Mouse (Mus musculus): ENCODE data around the gene Sypl2. TPM values are rescaled to one million over a fixed set of nuclear protein-coding genes. Genes with fewer than 3 reads are reported as not detected.
"Not testable (repeated sequence)": the region's sequence is repeated elsewhere in the genome, so short reads cannot be mapped to it uniquely, and the experiment has no call there.

The Sypl2 gene
- polyA plus RNA-seq (2014; fragmentation: Nextera tagmentation; extraction: Ambion mirVana) = 0.24 and 0.30 TPM in 2 replicates

GRCm38 (mm10) chr3:108226558-108227350 is at the start of gene Sypl2:
TSS of gene Sypl2 (minus strand) at chr3:108226648.
- WGBS = 5% methylated on average over 44 of the region's 44 CpGs
- Histone ChIP-seq H3K9me3 (ENCODE audit: control insufficient read depth, low read depth, low read length) (no peaks in the 10 kb centered on the region), H3K27me3 (ENCODE audit: control insufficient read depth, insufficient read depth, low read length) (peaks cover 10% of the 10 kb centered on the region), H3K9ac (replicated peaks; ENCODE audit: low read depth, low read length) (peak within 1 kb of the TSS; percentile 11; the same call in 1 of the 2 replicates), H3K4me2 (replicated peaks; ENCODE audit: low read depth, low read length) (peak within 1 kb of the TSS; percentile 60), H3K4me1 (ENCODE audit: control insufficient read depth, insufficient read depth, low read length) (peaks cover 7% of the 10 kb centered on the region; the same call in 1 of the 2 replicates), H3K36me3 (ENCODE audit: control insufficient read depth, insufficient read depth, low read length) (no peaks in the 10 kb centered on the region), H3K27ac (ENCODE audit: low read length) (no peak within 1 kb of the TSS), H3K4me3 (ENCODE audit: low read depth, low read length) (peak within 1 kb of the TSS; percentile 42)
- no peak for ATAC-seq (ENCODE audit: insufficient number of reproducible peaks, insufficient read depth, low FRiP score, low read depth)

- no peaks in the 10 kb centered on the region for H3K27me3 ChIP-seq (ENCODE audit: control insufficient read depth, insufficient read depth, low read length)
- peaks cover 12% of the 10 kb centered on the region for H3K36me3 ChIP-seq (ENCODE audit: control insufficient read depth, insufficient read depth, low read length)
- H3K4me1 ChIP-seq (ENCODE audit: control insufficient read depth, insufficient read depth, low read length) = peaks cover 13% of the 10 kb centered on the region
- H3K4me3 ChIP-seq (ENCODE audit: low read depth, low read length) = no peak overlapping the region
- H3K27ac ChIP-seq (ENCODE audit: low read length) = no peak overlapping the region
- 70% methylated on average over 3 of the region's 3 CpGs for WGBS
- H3K9ac ChIP-seq (replicated peaks; ENCODE audit: low read depth, low read length) = no peak overlapping the region
- no peak overlapping the region for H3K4me2 ChIP-seq (replicated peaks; ENCODE audit: low read depth, low read length)
- no peak for ATAC-seq (ENCODE audit: insufficient number of reproducible peaks, insufficient read depth, low FRiP score, low read depth)
- no peaks in the 10 kb centered on the region for H3K9me3 ChIP-seq (ENCODE audit: control insufficient read depth, low read depth, low read length)
Observed at GRCm38 (mm10) chr3:108259319-108259718, 32.9 kb upstream of the Sypl2 start.

GRCm38 (mm10) chr3:108257831-108258500 is 31.5 kb upstream of the Sypl2 start:
- 66% methylated on average over 3 of the region's 3 CpGs for WGBS
- H3K36me3 ChIP-seq (ENCODE audit: control insufficient read depth, insufficient read depth, low read length) = peaks cover 9% of the 10 kb centered on the region
- no peaks in the 10 kb centered on the region for H3K27me3 ChIP-seq (ENCODE audit: control insufficient read depth, insufficient read depth, low read length)
- H3K4me2 ChIP-seq (replicated peaks; ENCODE audit: low read depth, low read length) = peak overlapping the region; percentile 89
- peak overlapping the region; percentile 92 for H3K9ac ChIP-seq (replicated peaks; ENCODE audit: low read depth, low read length)
- H3K4me1 ChIP-seq (ENCODE audit: control insufficient read depth, insufficient read depth, low read length) = peaks cover 13% of the 10 kb centered on the region
- H3K27ac ChIP-seq (ENCODE audit: low read length) = no peak overlapping the region
- H3K4me3 ChIP-seq (ENCODE audit: low read depth, low read length) = peak overlapping the region; percentile 95
- no peaks in the 10 kb centered on the region for H3K9me3 ChIP-seq (ENCODE audit: control insufficient read depth, low read depth, low read length)
- ATAC-seq (ENCODE audit: insufficient number of reproducible peaks, insufficient read depth, low FRiP score, low read depth) = no peak

GRCm38 (mm10) chr3:108256719-108257637 is 30.5 kb upstream of the Sypl2 start, which contains the start of gene Psma5:
TSS of gene Psma5 (plus strand) at chr3:108256926.
- Histone ChIP-seq H3K4me3 (ENCODE audit: low read depth, low read length) (peak within 1 kb of the TSS; percentile 95), H3K4me1 (ENCODE audit: control insufficient read depth, insufficient read depth, low read length) (peaks cover 13% of the 10 kb centered on the region), H3K27ac (ENCODE audit: low read length) (0 out of 2 replicates have a peak within 1 kb of the TSS, but pooled peaks have one; percentile 10), H3K9ac (replicated peaks; ENCODE audit: low read depth, low read length) (peak within 1 kb of the TSS; percentile 92), H3K27me3 (ENCODE audit: control insufficient read depth, insufficient read depth, low read length) (no peaks in the 10 kb centered on the region), H3K9me3 (ENCODE audit: control insufficient read depth, low read depth, low read length) (no peaks in the 10 kb centered on the region), H3K4me2 (replicated peaks; ENCODE audit: low read depth, low read length) (peak within 1 kb of the TSS; percentile 89), H3K36me3 (ENCODE audit: control insufficient read depth, insufficient read depth, low read length) (peaks cover 2% of the 10 kb centered on the region)
- under 1% methylated on average over 74 of the region's 79 CpGs for WGBS
- ATAC-seq (ENCODE audit: insufficient number of reproducible peaks, insufficient read depth, low FRiP score, low read depth) = peak; percentile 99

- Histone ChIP-seq H3K4me1 (ENCODE audit: control insufficient read depth, insufficient read depth, low read length) (no peaks in the 10 kb centered on the region), H3K4me3 (ENCODE audit: low read depth, low read length) (no peak overlapping the region), H3K27me3 (ENCODE audit: control insufficient read depth, insufficient read depth, low read length) (no peaks in the 10 kb centered on the region), H3K36me3 (ENCODE audit: control insufficient read depth, insufficient read depth, low read length) (no peaks in the 10 kb centered on the region), H3K27ac (ENCODE audit: low read length) (no peak overlapping the region), H3K4me2 (replicated peaks; ENCODE audit: low read depth, low read length) (no peak overlapping the region), H3K9me3 (ENCODE audit: control insufficient read depth, low read depth, low read length) (no peaks in the 10 kb centered on the region), H3K9ac (replicated peaks; ENCODE audit: low read depth, low read length) (no peak overlapping the region)
- no peak for ATAC-seq (ENCODE audit: insufficient number of reproducible peaks, insufficient read depth, low FRiP score, low read depth)
- WGBS = 82% methylated on average over 2 of the region's 2 CpGs
Observed at GRCm38 (mm10) chr3:108246857-108247256, 20.4 kb upstream of the Sypl2 start.

- Histone ChIP-seq H3K4me3 (ENCODE audit: low read depth, low read length) (no peak overlapping the region), H3K4me1 (ENCODE audit: control insufficient read depth, insufficient read depth, low read length) (no peaks in the 10 kb centered on the region), H3K27me3 (ENCODE audit: control insufficient read depth, insufficient read depth, low read length) (no peaks in the 10 kb centered on the region), H3K4me2 (replicated peaks; ENCODE audit: low read depth, low read length) (no peak overlapping the region), H3K36me3 (ENCODE audit: control insufficient read depth, insufficient read depth, low read length) (no peaks in the 10 kb centered on the region), H3K9me3 (ENCODE audit: control insufficient read depth, low read depth, low read length) (no peaks in the 10 kb centered on the region), H3K9ac (replicated peaks; ENCODE audit: low read depth, low read length) (no peak overlapping the region), H3K27ac (ENCODE audit: low read length) (no peak overlapping the region)
- WGBS = 87% methylated on average over 3 of the region's 3 CpGs
- ATAC-seq (ENCODE audit: insufficient number of reproducible peaks, insufficient read depth, low FRiP score, low read depth) = no peak
Observed at GRCm38 (mm10) chr3:108241243-108241839, 14.9 kb upstream of the Sypl2 start.

GRCm38 (mm10) chr3:108237474-108238102 is 11.1 kb upstream of the Sypl2 start:
- not testable (repeated sequence) for H3K27me3 ChIP-seq (ENCODE audit: control insufficient read depth, insufficient read depth, low read length); H3K4me3 ChIP-seq (ENCODE audit: low read depth, low read length); H3K9ac ChIP-seq (replicated peaks; ENCODE audit: low read depth, low read length); H3K4me2 ChIP-seq (replicated peaks; ENCODE audit: low read depth, low read length); ATAC-seq (ENCODE audit: insufficient number of reproducible peaks, insufficient read depth, low FRiP score, low read depth); H3K36me3 ChIP-seq (ENCODE audit: control insufficient read depth, insufficient read depth, low read length); H3K9me3 ChIP-seq (ENCODE audit: control insufficient read depth, low read depth, low read length); H3K27ac ChIP-seq (ENCODE audit: low read length); H3K4me1 ChIP-seq (ENCODE audit: control insufficient read depth, insufficient read depth, low read length)
- 84% methylated on average over 4 of the region's 4 CpGs for WGBS

All from stomach, embryonic 14.5 days (tissue).